Mouse (Mus musculus) testis, adult 2 months (tissue): ENCODE data around the gene Trpm1. TPM values are rescaled to one million over a fixed set of nuclear protein-coding genes. Genes with fewer than 3 reads are reported as not detected.

Experiments used
- H3K27ac ChIP-seq: fragments of 200-500 bp; 2 replicates; pipeline ENCODE4 v1.5.1; 2012; ENCODE audit warnings: low read depth, low read length; ENCODE audit not compliant: control insufficient read depth, insufficient read depth
- H3K27me3 ChIP-seq: fragments of 200-500 bp; 2 replicates; pipeline ENCODE4 v1.6.1; 2012; ENCODE audit warnings: mild to moderate bottlenecking, low read length, moderate library complexity; ENCODE audit not compliant: control insufficient read depth, insufficient read depth
- H3K36me3 ChIP-seq: fragments of 200-500 bp; 2 replicates; pipeline ENCODE4 v1.6.1; 2012; ENCODE audit warnings: mild to moderate bottlenecking, low read length; ENCODE audit not compliant: control insufficient read depth, insufficient read depth
- H3K4me1 ChIP-seq: fragments of 200-500 bp; 2 replicates; pipeline ENCODE4 v1.6.1; 2012; ENCODE audit warnings: low read length; ENCODE audit not compliant: control insufficient read depth, insufficient read depth
- H3K4me3 ChIP-seq: fragments of 200-500 bp; 2 replicates; pipeline ENCODE4 v1.5.1; 2012; ENCODE audit warnings: low read depth, mild to moderate bottlenecking, low read length, moderate library complexity, mixed read lengths; ENCODE audit not compliant: control insufficient read depth
- CTCF ChIP-seq: fragments of 200-500 bp; IDR thresholded peaks from 2 replicates; pipeline ENCODE4 v1.5.1; 2012; ENCODE audit warnings: low read depth, mild to moderate bottlenecking, inconsistent platforms, low read length, moderate library complexity; ENCODE audit not compliant: control insufficient read depth, insufficient read depth, insufficient replicate concordance
- POLR2A ChIP-seq: fragments of 200-500 bp; IDR thresholded peaks from 2 replicates; pipeline ENCODE4 v1.6.1; 2012; ENCODE audit warnings: low read depth, mild to moderate bottlenecking, inconsistent platforms, low read length, moderate library complexity; ENCODE audit not compliant: control insufficient read depth
- polyA plus RNA-seq: library from polyadenylated mRNA; depleted of rRNA; stranded (reverse); fragments of >200 nt; gene quantifications from 2 replicates; pipeline ENCODE4 v1.2.3, GENCODE M21; 2012

Trpm1 gene
- polyA plus RNA-seq, 1 experiment, result 2.1 TPM

DNA sequence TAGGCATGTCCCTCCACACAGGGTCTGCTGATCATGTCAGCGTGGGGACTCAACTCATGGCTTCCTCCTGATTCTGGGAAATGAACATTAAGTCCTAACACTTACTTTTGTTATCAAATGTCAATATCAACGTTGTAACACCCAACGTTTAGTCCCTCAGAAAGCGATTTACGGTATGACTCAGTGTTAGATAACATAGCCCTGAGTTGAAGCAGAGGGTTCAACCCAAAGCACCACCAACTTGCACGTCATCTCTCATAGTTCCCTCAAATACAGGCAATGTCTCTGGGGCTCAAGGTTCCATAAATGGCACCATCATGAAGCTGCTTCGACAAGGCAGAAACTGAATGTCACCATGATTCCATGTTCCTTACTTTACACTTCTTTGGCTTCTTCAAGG lies 96.8 kb downstream of the Trpm1 start:
- H3K4me3 ChIP-seq, result no peak overlapping the region
- H3K27me3 ChIP-seq, result no peaks in the 10 kb centered on the region
- no peak overlapping the region for H3K27ac ChIP-seq
- H3K36me3 ChIP-seq, result no peaks in the 10 kb centered on the region
- no peak for TF ChIP-seq CTCF
- TF ChIP-seq POLR2A, result no peak
- no peaks in the 10 kb centered on the region for H3K4me1 ChIP-seq

DNA sequence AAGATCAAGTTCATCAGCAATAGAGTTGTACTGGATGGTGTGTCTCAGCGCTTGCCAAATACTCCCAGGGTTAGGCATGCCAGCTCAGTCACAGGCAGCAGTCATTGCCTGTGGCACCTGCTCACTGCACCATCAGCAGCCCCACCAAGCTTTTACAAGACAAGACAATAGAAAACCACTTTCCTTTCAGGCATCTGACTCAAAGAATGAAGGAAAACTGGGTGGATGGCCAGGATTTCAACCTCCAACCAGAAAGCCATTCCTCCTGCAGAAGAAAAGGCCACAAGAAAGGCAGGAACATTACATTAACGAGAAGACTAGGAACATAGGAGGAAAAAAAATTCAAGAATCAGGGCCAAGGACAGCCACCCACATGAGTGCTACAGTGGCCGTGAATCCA lies 100.1 kb downstream of the Trpm1 start:
- H3K36me3 ChIP-seq, result no peaks in the 10 kb centered on the region
- no peak overlapping the region for H3K4me3 ChIP-seq
- TF ChIP-seq CTCF, result no peak
- no peak for TF ChIP-seq POLR2A
- H3K4me1 ChIP-seq, result no peaks in the 10 kb centered on the region
- no peak overlapping the region for H3K27ac ChIP-seq
- no peaks in the 10 kb centered on the region for H3K27me3 ChIP-seq

DNA sequence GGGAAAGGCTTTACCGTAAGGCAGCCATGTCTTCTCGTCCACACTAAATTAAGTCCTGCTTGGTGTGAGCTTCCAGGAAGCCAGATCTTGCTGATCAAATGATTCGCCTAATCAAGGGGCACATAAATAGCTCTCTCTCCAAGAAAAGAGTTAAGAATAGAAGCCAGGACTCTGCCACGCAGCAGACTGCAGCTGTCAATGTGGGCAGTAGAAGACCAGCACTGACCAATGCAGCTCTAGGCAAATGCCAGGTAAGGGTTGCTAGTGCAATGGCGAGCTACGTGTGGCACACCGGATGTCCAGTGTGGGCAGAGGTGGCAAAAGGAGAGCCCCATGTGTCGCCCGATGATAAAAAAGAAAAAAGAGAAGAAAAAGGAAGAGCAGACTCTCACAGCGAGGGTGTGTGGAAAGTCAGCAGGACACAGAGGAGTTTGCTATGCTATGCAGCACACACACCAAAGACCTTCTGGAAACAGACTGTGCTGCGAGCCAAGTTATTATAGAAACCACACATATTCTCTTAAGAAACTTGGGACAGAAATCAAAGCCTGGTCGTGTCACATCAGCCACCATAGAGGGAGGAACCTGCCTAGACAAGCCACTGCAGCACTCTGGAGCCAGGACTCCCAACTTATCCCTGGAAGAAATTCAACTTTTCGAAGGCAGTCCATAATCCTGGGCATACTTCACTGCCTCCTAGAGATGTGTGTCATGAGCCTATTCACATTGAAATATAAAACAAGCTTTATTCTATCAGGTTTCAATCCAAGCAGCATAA lies 112.1 kb downstream of the Trpm1 start:
- Histone ChIP-seq H3K36me3 (no peaks in the 10 kb centered on the region), H3K27ac (no peak overlapping the region), H3K4me3 (no peak overlapping the region), H3K27me3 (no peaks in the 10 kb centered on the region), H3K4me1 (peaks cover 2% of the 10 kb centered on the region; the same call in 1 of the 2 replicates)
- TF ChIP-seq POLR2A, result no peak
- TF ChIP-seq CTCF, result no peak

DNA sequence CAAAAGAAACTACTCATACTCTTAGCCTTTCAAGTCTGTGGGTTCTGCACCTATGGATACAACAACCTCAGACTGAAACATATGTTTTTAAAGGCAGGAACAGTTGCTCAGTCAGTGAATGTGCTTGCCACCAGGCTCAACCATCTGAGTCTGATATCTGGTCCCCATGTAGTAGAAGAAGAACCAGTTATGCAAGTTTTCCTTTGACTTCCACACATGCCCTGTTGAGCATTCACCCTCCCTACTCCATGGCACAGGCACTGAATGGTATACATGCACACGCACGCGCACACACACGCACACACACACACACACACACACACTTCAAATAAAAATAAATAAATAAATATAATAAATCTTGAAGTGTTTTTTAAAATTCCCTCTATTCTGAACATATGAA lies 113.0 kb downstream of the Trpm1 start:
- Histone ChIP-seq H3K27me3 (no peaks in the 10 kb centered on the region), H3K4me1 (peaks cover 2% of the 10 kb centered on the region; the same call in 1 of the 2 replicates), H3K36me3 (no peaks in the 10 kb centered on the region), H3K4me3 (no peak overlapping the region), H3K27ac (no peak overlapping the region)
- TF ChIP-seq CTCF (no peak), POLR2A (no peak)

DNA sequence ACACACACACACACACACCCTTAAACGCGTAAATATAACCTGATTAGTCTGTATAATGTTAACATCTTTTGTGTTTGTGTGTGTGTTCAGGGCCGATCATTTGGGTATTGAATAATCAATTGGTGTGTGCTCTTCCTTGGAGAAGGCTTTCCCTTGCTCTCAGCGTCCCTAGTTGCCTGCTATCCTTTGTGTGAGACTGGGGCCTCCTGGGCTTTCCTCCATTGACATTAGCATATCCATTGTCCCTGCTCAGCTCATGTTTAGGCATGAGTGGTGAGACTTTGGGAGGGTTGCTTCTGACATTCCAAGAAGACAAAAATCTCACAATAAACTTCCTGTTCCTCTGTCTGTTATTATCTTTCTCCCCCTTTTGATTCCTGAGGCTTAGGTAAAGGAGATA lies 118.3 kb downstream of the Trpm1 start:
- Histone ChIP-seq H3K27ac (no peak overlapping the region), H3K4me3 (no peak overlapping the region), H3K27me3 (no peaks in the 10 kb centered on the region), H3K36me3 (no peaks in the 10 kb centered on the region), H3K4me1 (peaks cover 2% of the 10 kb centered on the region; the same call in 1 of the 2 replicates)
- TF ChIP-seq CTCF (no peak), POLR2A (no peak)

DNA sequence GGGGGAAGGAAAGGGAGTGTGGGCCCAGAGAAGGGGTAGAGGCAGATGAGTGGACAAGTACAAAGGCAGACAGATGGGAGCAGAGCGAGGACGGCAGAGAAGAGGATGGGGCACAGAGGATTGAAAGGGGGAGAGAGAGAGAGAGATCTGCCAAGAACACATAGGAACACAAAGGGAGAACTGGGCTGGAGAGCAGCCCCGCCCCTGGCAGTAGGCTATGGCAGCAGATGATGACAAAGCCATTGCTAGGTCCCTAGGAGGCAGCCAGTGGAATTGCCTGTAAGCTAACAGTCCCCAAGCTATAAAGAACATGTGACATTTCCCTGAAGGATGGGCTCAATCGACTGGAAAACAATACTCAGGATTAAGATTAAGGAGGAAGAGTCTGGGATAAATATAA lies 121.9 kb downstream of the Trpm1 start:
- Histone ChIP-seq H3K27ac (no peak overlapping the region), H3K27me3 (no peaks in the 10 kb centered on the region), H3K4me3 (no peak overlapping the region), H3K4me1 (no peaks in the 10 kb centered on the region), H3K36me3 (no peaks in the 10 kb centered on the region)
- no peak for TF ChIP-seq POLR2A
- TF ChIP-seq CTCF, result no peak

DNA sequence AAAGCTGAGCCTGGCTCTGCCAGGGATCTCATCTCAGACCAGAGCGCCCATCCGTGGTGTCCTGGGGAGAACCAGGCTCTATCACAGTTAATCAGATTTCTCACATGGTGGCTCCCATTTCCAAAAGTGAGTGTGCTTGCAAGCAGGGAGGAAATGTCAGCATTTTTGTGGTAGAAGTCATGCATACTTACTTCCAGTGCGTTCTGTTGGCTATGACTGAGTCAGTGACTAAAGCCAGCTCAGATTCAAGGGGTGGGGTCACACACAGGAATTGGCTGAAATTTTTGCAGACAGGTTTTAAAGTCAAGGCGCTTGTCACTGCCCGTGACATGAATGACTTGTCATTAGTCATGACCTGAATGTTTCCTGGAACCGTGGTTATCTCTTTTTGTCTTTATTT lies 123.3 kb downstream of the Trpm1 start:
- no peaks in the 10 kb centered on the region for H3K36me3 ChIP-seq
- TF ChIP-seq CTCF (no peak), POLR2A (no peak)
- no peaks in the 10 kb centered on the region for H3K4me1 ChIP-seq
- H3K27ac ChIP-seq, result no peak overlapping the region
- H3K4me3 ChIP-seq, result no peak overlapping the region
- H3K27me3 ChIP-seq, result no peaks in the 10 kb centered on the region
